Mouse (Mus musculus) MEL (cell line): ENCODE measurements around the gene Clpb.
A peak's percentile ranks its signal among the peaks of the same experiment; 100 is the strongest.

Source experiments
- CTCF ChIP-seq, 3 experiments: IDR thresholded peaks in 2 of 3; conservative IDR thresholded peaks in 1 of 3; 2 replicates each; pipeline ENCODE4 v1.5.1; 2011 to 2012; ENCODE audit warnings: low read length in 3 of 3, low read depth in 2 of 3, mild to moderate bottlenecking in 2 of 3, improper control_type of control experiment in 1 of 3, inconsistent platforms in 1 of 3, mixed read lengths in 1 of 3, moderate library complexity in 1 of 3; ENCODE audit not compliant: control insufficient read depth in 1 of 3, insufficient read depth in 1 of 3, poor library complexity in 1 of 3, severe bottlenecking in 1 of 3
- EP300 ChIP-seq, 2 experiments: IDR thresholded peaks; 2 replicates each; pipeline ENCODE4 v1.6.1; 2011; ENCODE audit warnings: improper control_type of control experiment in 2 of 2, low read length in 2 of 2, low read depth in 1 of 2, mild to moderate bottlenecking in 1 of 2
- GATA1 ChIP-seq: IDR thresholded peaks from 2 replicates; pipeline ENCODE4 v1.6.1; 2011; ENCODE audit warnings: low read depth, low read length, improper control_type of control experiment
- MAFK ChIP-seq: IDR thresholded peaks from 2 replicates; pipeline ENCODE4 v1.6.1; 2011; ENCODE audit warnings: low read depth, mild to moderate bottlenecking, low read length, improper control_type of control experiment, borderline replicate concordance
- MXI1 ChIP-seq: IDR thresholded peaks from 2 replicates; pipeline ENCODE4 v1.6.1; 2011; ENCODE audit warnings: mild to moderate bottlenecking, low read depth, low read length, improper control_type of control experiment
- NRF1 ChIP-seq: IDR thresholded peaks from 2 replicates; pipeline ENCODE4 v1.6.1; 2014; ENCODE audit warnings: low read depth, mild to moderate bottlenecking, inconsistent platforms, low read length, improper control_type of control experiment, moderate library complexity; ENCODE audit not compliant: poor library complexity, insufficient read depth, severe bottlenecking
- POLR2A ChIP-seq, 2 experiments: IDR thresholded peaks; 2 replicates each; pipeline ENCODE4 v1.6.1; 2011 to 2012; ENCODE audit warnings: low read length in 2 of 2, mild to moderate bottlenecking in 2 of 2, control low read depth in 1 of 2, improper control_type of control experiment in 1 of 2, low read depth in 1 of 2, moderate library complexity in 1 of 2; ENCODE audit not compliant: control insufficient read depth in 1 of 2, insufficient read depth in 1 of 2, poor library complexity in 1 of 2
- POLR2AphosphoS5 ChIP-seq: IDR thresholded peaks from 2 replicates; pipeline ENCODE4 v1.6.1; 2012; ENCODE audit warnings: low read depth, borderline replicate concordance, mild to moderate bottlenecking, inconsistent platforms, low read length, moderate library complexity, mixed read lengths
- TAL1 ChIP-seq: IDR thresholded peaks from 2 replicates; pipeline ENCODE4 v1.6.1; 2012; ENCODE audit warnings: mild to moderate bottlenecking, inconsistent platforms, low read length, moderate library complexity, mixed read lengths
- TBP ChIP-seq: IDR thresholded peaks from 2 replicates; pipeline ENCODE4 v1.8.0; 2011; ENCODE audit warnings: low read depth, low read length, improper control_type of control experiment
- ZMIZ1 ChIP-seq: IDR thresholded peaks from 2 replicates; pipeline ENCODE4 v1.6.1; 2012; ENCODE audit warnings: low read depth, mild to moderate bottlenecking, inconsistent platforms, low read length, improper control_type of control experiment, moderate library complexity

GRCm38 (mm10) chr7:101679591-101679990 lies 16.2 kb downstream of the Clpb start:
- TF ChIP-seq ZMIZ1 (no peak), POLR2AphosphoS5 (no peak), POLR2A (IDR thresholded peaks at IDR 0.05; ENCODE audit: control insufficient read depth in 1 of 2, insufficient read depth in 1 of 2, low read depth in 1 of 2, low read length in 2 of 2, poor library complexity in 1 of 2) (no peak), EP300 (IDR thresholded peaks at IDR 0.05; ENCODE audit: low read depth in 1 of 2, low read length in 2 of 2) (no peak), CTCF (IDR thresholded peaks at IDR 0.05 in 2 of 3, conservative IDR thresholded peaks at IDR 0.05 in 1 of 3; ENCODE audit: control insufficient read depth in 1 of 3, insufficient read depth in 1 of 3, low read depth in 2 of 3, low read length in 3 of 3, poor library complexity in 1 of 3, severe bottlenecking in 1 of 3) (peak; percentile 52 to 88 (median 72)), MXI1 (no peak), MAFK (no peak), TAL1 (no peak), TBP (no peak), GATA1 (no peak), NRF1 (no peak)
